Mouse (Mus musculus): ENCODE data around the gene Wnt5b. TPM values are rescaled to one million over a fixed set of nuclear protein-coding genes. Genes with fewer than 3 reads are reported as not detected.

Gene Wnt5b
- polyA plus RNA-seq, 1 experiment from 2014 or later = 4.5 TPM

DNA sequence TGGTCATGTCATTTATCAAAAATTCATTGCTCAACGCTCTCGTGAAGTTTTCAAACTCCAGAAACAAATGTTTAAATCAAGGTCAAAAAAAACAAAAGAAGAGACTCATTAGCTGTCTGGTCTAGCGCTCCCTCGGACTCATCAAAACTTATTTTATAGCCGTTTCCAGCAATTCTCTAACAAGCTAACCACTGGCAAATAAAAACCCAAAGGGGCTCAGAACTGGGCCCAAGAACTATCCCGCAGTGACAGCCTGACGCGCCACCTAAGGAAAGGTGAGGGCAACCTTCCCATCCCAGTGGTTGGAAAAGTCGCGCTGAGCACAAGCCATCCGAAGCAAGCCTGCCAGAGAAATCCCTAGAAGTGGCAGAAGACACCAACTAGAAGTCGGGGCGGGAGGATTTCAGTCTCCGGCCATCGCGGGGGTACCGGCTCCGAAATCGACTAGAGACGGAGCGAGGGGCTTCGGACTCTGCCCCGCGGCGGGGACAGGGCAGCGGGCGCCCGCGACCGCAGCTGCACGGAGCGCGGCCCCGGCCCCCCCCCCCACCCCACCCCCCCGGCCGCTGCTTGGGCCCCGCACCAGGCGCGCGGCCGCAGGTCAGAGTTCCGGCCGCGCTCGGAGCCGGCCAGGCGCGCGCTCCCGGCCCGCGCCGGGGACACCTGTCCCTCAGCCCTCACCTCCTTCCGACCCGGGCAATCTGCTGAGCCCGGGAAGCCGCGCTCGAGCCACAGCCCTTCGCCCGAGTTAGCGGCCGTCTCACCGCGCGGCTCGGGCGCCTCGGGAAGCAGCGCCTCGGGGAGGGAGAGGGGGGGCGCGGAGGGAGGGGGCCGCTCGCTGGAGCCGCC is 156.1 kb downstream of the Wnt5b start:
- H3K4me2 ChIP-seq (replicated peaks; ENCODE audit: low read depth) = peak overlapping the region; percentile 73
- ATAC-seq (ENCODE audit: low FRiP score, low TSS enrichment) (peak; percentile 65), DNase-seq (ENCODE audit: low spot score) (no peak)
- H3K27me3 ChIP-seq (ENCODE audit: control insufficient read depth, insufficient read depth, low read length) = no peaks in the 10 kb centered on the region
- no peaks in the 10 kb centered on the region for H3K9me3 ChIP-seq (ENCODE audit: control insufficient read depth, low read length)
- H3K4me1 ChIP-seq (replicated peaks; ENCODE audit: control insufficient read depth, insufficient read depth) = no peaks in the 10 kb centered on the region
- TF ChIP-seq EP300 (optimal IDR thresholded peaks at IDR 0.05) (no peak), CTCF (IDR thresholded peaks at IDR 0.05; ENCODE audit: low read depth) (peak; percentile 18; the same call in 1 of the 2 replicates)
- H3K9ac ChIP-seq (ENCODE audit: low read length) = peak overlapping the region; percentile 95
- H3K27ac ChIP-seq (replicated peaks) = peak overlapping the region; percentile 95
- no peaks in the 10 kb centered on the region for H3K36me3 ChIP-seq (ENCODE audit: control insufficient read depth, insufficient read depth, low read length)
- peak overlapping the region; percentile 78 for H3K4me3 ChIP-seq (ENCODE audit: low read depth, low read length)
- 1% methylated on average over 38 of the region's 76 CpGs for WGBS

DNA sequence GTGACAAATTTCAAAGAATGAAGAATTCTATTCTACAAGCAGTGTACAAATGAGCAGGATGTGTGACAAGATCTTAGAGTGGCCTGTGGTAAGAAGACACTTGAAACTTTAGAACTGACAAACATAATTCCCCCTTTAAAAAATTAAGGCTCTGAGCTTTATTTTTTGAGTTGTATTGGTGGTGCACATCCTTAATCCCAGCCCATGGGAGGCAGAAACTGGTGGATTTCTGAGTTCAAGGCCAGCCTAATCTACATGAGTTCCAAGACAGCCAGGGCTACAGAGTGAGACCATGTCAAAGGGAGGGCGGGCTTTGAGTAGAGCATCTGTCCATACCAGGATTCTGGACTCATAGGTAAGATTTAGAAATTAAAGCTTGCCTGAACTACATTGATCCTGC is 157.3 kb downstream of the Wnt5b start:
- TF ChIP-seq CTCF (IDR thresholded peaks at IDR 0.05; ENCODE audit: low read depth) (no peak), EP300 (optimal IDR thresholded peaks at IDR 0.05) (no peak)
- Histone ChIP-seq H3K27ac (replicated peaks) (no peak overlapping the region), H3K9ac (ENCODE audit: low read length) (no peak overlapping the region), H3K36me3 (ENCODE audit: control insufficient read depth, insufficient read depth, low read length) (no peaks in the 10 kb centered on the region), H3K27me3 (ENCODE audit: control insufficient read depth, insufficient read depth, low read length) (no peaks in the 10 kb centered on the region), H3K4me1 (replicated peaks; ENCODE audit: control insufficient read depth, insufficient read depth) (no peaks in the 10 kb centered on the region), H3K4me3 (ENCODE audit: low read depth, low read length) (peak overlapping the region; percentile 78; the same call in 1 of the 2 replicates), H3K4me2 (replicated peaks; ENCODE audit: low read depth) (peak overlapping the region; percentile 73), H3K9me3 (ENCODE audit: control insufficient read depth, low read length) (no peaks in the 10 kb centered on the region)
- WGBS = 88% methylated on average over 1 of the region's 1 CpGs
- no peak for DNase-seq (ENCODE audit: low spot score)
- ATAC-seq (ENCODE audit: low FRiP score, low TSS enrichment) = no peak

- TF ChIP-seq EP300 (optimal IDR thresholded peaks at IDR 0.05) (no peak), CTCF (IDR thresholded peaks at IDR 0.05; ENCODE audit: low read depth) (no peak)
- no peak overlapping the region for H3K9ac ChIP-seq (ENCODE audit: low read length)
- ATAC-seq (ENCODE audit: low FRiP score, low TSS enrichment) (no peak), DNase-seq (ENCODE audit: low spot score) (no peak)
- no peak overlapping the region for H3K27ac ChIP-seq (replicated peaks)
- no peak overlapping the region for H3K4me2 ChIP-seq (replicated peaks; ENCODE audit: low read depth)
- H3K4me3 ChIP-seq (ENCODE audit: low read depth, low read length) = no peak overlapping the region
- no peaks in the 10 kb centered on the region for H3K27me3 ChIP-seq (ENCODE audit: control insufficient read depth, insufficient read depth, low read length)
- H3K4me1 ChIP-seq (replicated peaks; ENCODE audit: control insufficient read depth, insufficient read depth) = no peaks in the 10 kb centered on the region
- H3K36me3 ChIP-seq (ENCODE audit: control insufficient read depth, insufficient read depth, low read length) = no peaks in the 10 kb centered on the region
- no peaks in the 10 kb centered on the region for H3K9me3 ChIP-seq (ENCODE audit: control insufficient read depth, low read length)
- 80% methylated on average over 4 of the region's 4 CpGs for WGBS
Measured at GRCm38 (mm10) chr6:119386421-119386820, 157.7 kb downstream of the Wnt5b start.

- Histone ChIP-seq H3K27me3 (ENCODE audit: control insufficient read depth, insufficient read depth, low read length) (no peaks in the 10 kb centered on the region), H3K27ac (replicated peaks) (no peak overlapping the region), H3K4me3 (ENCODE audit: low read depth, low read length) (no peak overlapping the region), H3K36me3 (ENCODE audit: control insufficient read depth, insufficient read depth, low read length) (no peaks in the 10 kb centered on the region), H3K4me1 (replicated peaks; ENCODE audit: control insufficient read depth, insufficient read depth) (no peaks in the 10 kb centered on the region), H3K4me2 (replicated peaks; ENCODE audit: low read depth) (no peak overlapping the region), H3K9me3 (ENCODE audit: control insufficient read depth, low read length) (no peaks in the 10 kb centered on the region), H3K9ac (ENCODE audit: low read length) (no peak overlapping the region)
- ATAC-seq (ENCODE audit: low FRiP score, low TSS enrichment) = no peak
- no peak for DNase-seq (ENCODE audit: low spot score)
- WGBS = 93% methylated on average over 1 of the region's 1 CpGs
- TF ChIP-seq EP300 (optimal IDR thresholded peaks at IDR 0.05) (no peak), CTCF (IDR thresholded peaks at IDR 0.05; ENCODE audit: low read depth) (peak; percentile 46)
Measured at GRCm38 (mm10) chr6:119385668-119386067, 158.5 kb downstream of the Wnt5b start.

Other genes starting within 250 kb of the Wnt5b start
- gene Lrtm2, start 213.6 kb downstream of the Wnt5b start, polyA plus RNA-seq (2015; fragmentation: Nextera tagmentation; extraction: Ambion mirVana) = 0.08 TPM in 2 replicates
- 80.7 and 90.5 TPM in 2 replicates for gene Adipor2, start 126.6 kb downstream of the Wnt5b start, polyA plus RNA-seq (2015; fragmentation: Nextera tagmentation; extraction: Ambion mirVana)
- gene Fbxl14, start 64.7 kb downstream of the Wnt5b start, polyA plus RNA-seq (2015; fragmentation: Nextera tagmentation; extraction: Ambion mirVana) = 2.9 TPM in 2 replicates